ENCODE assay signal across 13 mouse cellular contexts in the genomic region with DNA sequence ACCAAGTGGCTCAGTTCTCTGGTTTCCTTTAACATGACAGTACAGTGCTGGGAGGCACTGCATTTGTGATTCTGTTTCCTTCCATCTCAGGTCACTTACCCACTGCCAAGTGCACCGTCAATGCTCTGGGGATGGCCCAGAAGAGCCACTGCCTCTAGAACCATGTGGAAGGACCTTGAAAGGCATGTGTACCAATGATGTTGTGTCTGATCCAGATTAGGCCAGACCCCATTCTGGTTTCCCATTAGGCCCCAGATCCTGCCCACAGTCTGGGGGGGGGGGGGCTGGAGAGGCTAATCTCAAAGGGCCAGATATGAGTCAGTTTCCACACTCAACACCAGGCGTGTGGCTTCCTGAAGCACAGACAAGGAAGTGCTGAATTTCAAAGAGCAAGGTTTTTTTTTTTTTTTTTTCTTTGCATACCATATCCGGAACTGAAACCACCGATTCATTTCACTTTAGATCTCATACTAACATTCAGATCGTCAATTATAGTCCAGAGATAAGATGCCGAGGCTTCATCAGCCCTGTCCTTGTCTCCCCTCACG.
DNase-seq lines count a peak whose midpoint lies in the region; ATAC-seq and TF ChIP-seq lines count a peak whose summit lies in the region.
"Had no signal": no experiment of that assay in that cellular context is flagged by ENCODE, and none has a peak within 500 bp of the region (broad histone marks: within the 10 kb centered on the region; RNA-seq: fewer than 3 reads in every experiment).

No protein-coding gene starts in this region.

- H3K9ac ChIP-seq in intestine, embryonic 16.5 days (ENCODE audit: low read depth, low read length) = no peak overlapping the region
- no peak overlapping the region for H3K9ac ChIP-seq in hindbrain, embryonic 16.5 days (ENCODE audit: low read depth, low read length)
- H3K9ac ChIP-seq: midbrain, embryonic 12.5 days had no signal

- H3K36me3 ChIP-seq in intestine, embryonic 16.5 days (ENCODE audit: control insufficient read depth, insufficient read depth, low read length) = no peaks in the 10 kb centered on the region
- H3K36me3 ChIP-seq in embryonic facial prominence, embryonic 10.5 days (replicated peaks) = no peaks in the 10 kb centered on the region
- no peaks in the 10 kb centered on the region for H3K36me3 ChIP-seq in hindbrain, embryonic 16.5 days (ENCODE audit: control insufficient read depth, insufficient read depth, low read length)
- H3K36me3 ChIP-seq: hindbrain, embryonic 10.5 days; midbrain, embryonic 12.5 days had no signal

- peak; percentile 80 for ATAC-seq in intestine, embryonic 16.5 days
- ATAC-seq in hindbrain, embryonic 16.5 days = no peak

- intact Hi-C loops in gastrocnemius, adult 2 months (cut with DNase I) = loop anchor here (2.0 to 10.0 kb wide), 3 partner anchors 76 to 414 kb away; no protein-coding TSS in a partner anchor

- 0 out of 2 replicates have a peak overlapping the region, but pooled peaks have one; percentile 20 for H3K4me2 ChIP-seq in intestine, embryonic 16.5 days (ENCODE audit: low read depth, low read length)
- no peak overlapping the region for H3K4me2 ChIP-seq in hindbrain, embryonic 16.5 days (ENCODE audit: low read length)
- H3K4me2 ChIP-seq: midbrain, embryonic 12.5 days had no signal

- H3K4me1 ChIP-seq in intestine, embryonic 16.5 days (ENCODE audit: control insufficient read depth, insufficient read depth, low read length) = peaks cover 17% of the 10 kb centered on the region
- H3K4me1 ChIP-seq in embryonic facial prominence, embryonic 10.5 days = peaks cover 15% of the 10 kb centered on the region
- no peaks in the 10 kb centered on the region for H3K4me1 ChIP-seq in hindbrain, embryonic 16.5 days (ENCODE audit: control insufficient read depth, insufficient read depth, low read depth, low read length)
- H3K4me1 ChIP-seq: hindbrain, embryonic 10.5 days; midbrain, embryonic 12.5 days had no signal

- 29% methylated on average over 7 of the region's 7 CpGs for WGBS in intestine, embryonic 16.5 days
- WGBS in embryonic facial prominence, embryonic 10.5 days = 79% methylated on average over 7 of the region's 7 CpGs
- 83% methylated on average over 7 of the region's 7 CpGs for WGBS in hindbrain, embryonic 16.5 days

- H3K9me3 ChIP-seq in intestine, embryonic 16.5 days (ENCODE audit: control insufficient read depth, low read length) = no peaks in the 10 kb centered on the region
- no peaks in the 10 kb centered on the region for H3K9me3 ChIP-seq in embryonic facial prominence, embryonic 10.5 days
- H3K9me3 ChIP-seq in hindbrain, embryonic 16.5 days (ENCODE audit: control insufficient read depth, low read length) = no peaks in the 10 kb centered on the region
- H3K9me3 ChIP-seq: hindbrain, embryonic 10.5 days; midbrain, embryonic 12.5 days had no signal

- no peak for TF ChIP-seq CTCF in gastrocnemius, adult 2 months (IDR thresholded peaks at IDR 0.05)

- H3K27ac ChIP-seq in gastrocnemius, adult 2 months = peak overlapping the region; percentile 92
- peak overlapping the region; percentile 49 for H3K27ac ChIP-seq in intestine, embryonic 16.5 days (ENCODE audit: low read length)
- no peak overlapping the region for H3K27ac ChIP-seq in embryonic facial prominence, embryonic 10.5 days (replicated peaks)
- no peak overlapping the region for H3K27ac ChIP-seq in hindbrain, embryonic 16.5 days (ENCODE audit: low read depth, low read length)
- H3K27ac ChIP-seq: hindbrain, embryonic 10.5 days; midbrain, embryonic 12.5 days had no signal

- H3K27me3 ChIP-seq in intestine, embryonic 16.5 days (replicated peaks; ENCODE audit: control insufficient read depth, insufficient read depth, low read length) = no peaks in the 10 kb centered on the region
- H3K27me3 ChIP-seq in embryonic facial prominence, embryonic 10.5 days (replicated peaks; ENCODE audit: low read depth, poor library complexity, severe bottlenecking) = no peaks in the 10 kb centered on the region
- H3K27me3 ChIP-seq in hindbrain, embryonic 16.5 days (replicated peaks; ENCODE audit: control insufficient read depth, insufficient read depth, low read length) = no peaks in the 10 kb centered on the region
- H3K27me3 ChIP-seq: midbrain, embryonic 12.5 days had no signal

- no peak overlapping the region for H3K4me3 ChIP-seq in gastrocnemius, adult 2 months
- H3K4me3 ChIP-seq in intestine, embryonic 16.5 days (ENCODE audit: low read length) = no peak overlapping the region
- H3K4me3 ChIP-seq in embryonic facial prominence, embryonic 10.5 days = no peak overlapping the region
- no peak overlapping the region for H3K4me3 ChIP-seq in hindbrain, embryonic 16.5 days (ENCODE audit: low read length)
- H3K4me3 ChIP-seq: erythroblast, embryonic 14.5 days; hindbrain, embryonic 10.5 days; midbrain, embryonic 12.5 days had no signal

- peak; percentile 65 for DNase-seq in gastrocnemius, adult 2 months
- DNase-seq in gastrocnemius, postnatal 4 days (ENCODE audit: low spot score in 2 of 2) = no peak
- DNase-seq in CD4-positive helper T cell, adult 2 months (ENCODE audit: low read depth, low spot score) = peak; percentile 88
- peak; percentile 78 for DNase-seq in naive thymus-derived CD4-positive, alpha-beta T cell, adult 2 months (ENCODE audit: low read depth)
- no peak for DNase-seq in embryonic facial prominence, embryonic 10.5 days (ENCODE audit: low spot score)
- DNase-seq in cerebellum, adult 11 months = no peak
- DNase-seq: cerebellum, adult 2 months; retina, postnatal 1 day had no signal

Comparison
In these comparisons a context has a peak if more than half of its experiments do, and no peak if none do; other contexts are left out.
1. DNase-seq: peak in gastrocnemius, adult 2 months (single experiment), CD4-positive helper T cell, adult 2 months (single experiment) and naive thymus-derived CD4-positive, alpha-beta T cell, adult 2 months (single experiment); none in gastrocnemius, postnatal 4 days (0 of 2), embryonic facial prominence, embryonic 10.5 days (single experiment) and cerebellum, adult 11 months (single experiment).
2. H3K27ac ChIP-seq: peak in gastrocnemius, adult 2 months (single experiment) and intestine, embryonic 16.5 days (single experiment); none in embryonic facial prominence, embryonic 10.5 days (single experiment) and hindbrain, embryonic 16.5 days (single experiment).